Mouse (Mus musculus): Measurements from ENCODE around the gene Slc35c2. TPM values are rescaled to one million over a fixed set of nuclear protein-coding genes. Genes with fewer than 3 reads are reported as not detected.

The Slc35c2 gene
- polyA plus RNA-seq, 1 experiment from 2014 or later, result 60.8 TPM

DNA sequence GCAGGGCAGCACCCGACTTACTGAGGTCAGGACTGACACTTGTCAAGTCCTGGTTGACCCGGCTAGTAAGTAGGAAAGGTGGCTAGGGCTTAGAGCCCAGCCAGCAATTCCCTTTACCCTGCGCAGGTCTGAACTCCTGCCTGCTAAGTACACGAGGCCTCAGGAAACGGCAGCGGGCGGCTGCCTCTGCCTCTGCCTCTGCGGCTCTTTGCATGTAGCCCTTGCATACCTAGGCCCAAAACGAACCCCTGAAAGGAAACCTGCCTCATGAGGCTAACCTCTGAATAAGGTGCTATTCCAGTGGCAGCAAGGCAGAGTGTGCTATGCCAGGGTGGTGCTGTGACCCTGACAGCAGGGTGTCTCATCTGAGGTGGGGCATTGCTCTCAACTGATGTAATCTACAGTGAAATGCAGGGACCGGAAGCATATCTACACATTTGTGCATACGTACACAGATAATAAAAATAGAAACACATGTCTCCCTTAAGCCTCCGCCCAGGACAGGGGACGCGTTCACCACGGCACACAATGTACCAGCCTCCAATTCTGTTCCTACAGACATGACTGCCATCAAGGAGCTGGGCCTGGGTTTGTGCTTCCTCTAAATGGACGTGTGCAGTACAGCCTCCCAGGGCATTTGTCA lies 30.1 kb upstream of the Slc35c2 start:
- Histone ChIP-seq H3K27ac (replicated peaks; ENCODE audit: low read depth, low read length) (peak overlapping the region; percentile 96), H3K36me3 (ENCODE audit: control insufficient read depth, insufficient read depth, low read length) (peaks cover 19% of the 10 kb centered on the region), H3K9me3 (ENCODE audit: control insufficient read depth, low read length) (no peaks in the 10 kb centered on the region), H3K27me3 (ENCODE audit: control insufficient read depth, insufficient read depth, low read length) (no peaks in the 10 kb centered on the region), H3K4me2 (ENCODE audit: low read length) (peak overlapping the region; percentile 41), H3K4me1 (ENCODE audit: control insufficient read depth, insufficient read depth, low read length) (peaks cover 44% of the 10 kb centered on the region), H3K9ac (replicated peaks; ENCODE audit: low read length) (peak overlapping the region; percentile 45), H3K4me3 (replicated peaks; ENCODE audit: low read depth, low read length) (no peak overlapping the region)
- 36% methylated on average over 16 of the region's 16 CpGs for WGBS
- ATAC-seq (ENCODE audit: low FRiP score, low TSS enrichment) (no peak), DNase-seq (no peak)

GRCm38 (mm10) chr2:165316837-165317473 lies 29.3 kb upstream of the Slc35c2 start:
- peak; percentile 92 for DNase-seq
- Histone ChIP-seq H3K36me3 (ENCODE audit: control insufficient read depth, insufficient read depth, low read length) (peaks cover 26% of the 10 kb centered on the region), H3K9ac (replicated peaks; ENCODE audit: low read length) (peak overlapping the region; percentile 45), H3K27me3 (ENCODE audit: control insufficient read depth, insufficient read depth, low read length) (no peaks in the 10 kb centered on the region), H3K4me3 (replicated peaks; ENCODE audit: low read depth, low read length) (no peak overlapping the region), H3K27ac (replicated peaks; ENCODE audit: low read depth, low read length) (peak overlapping the region; percentile 96), H3K4me1 (ENCODE audit: control insufficient read depth, insufficient read depth, low read length) (peaks cover 43% of the 10 kb centered on the region), H3K4me2 (ENCODE audit: low read length) (peak overlapping the region; percentile 41), H3K9me3 (ENCODE audit: control insufficient read depth, low read length) (no peaks in the 10 kb centered on the region)
- ATAC-seq (ENCODE audit: low FRiP score, low TSS enrichment), result peak; percentile 88
- 1% methylated on average over 9 of the region's 9 CpGs for WGBS

GRCm38 (mm10) chr2:165316204-165316603 lies 28.5 kb upstream of the Slc35c2 start:
- H3K9me3 ChIP-seq (ENCODE audit: control insufficient read depth, low read length), result no peaks in the 10 kb centered on the region
- ATAC-seq (ENCODE audit: low FRiP score, low TSS enrichment) (no peak), DNase-seq (peak; percentile 46)
- H3K27ac ChIP-seq (replicated peaks; ENCODE audit: low read depth, low read length), result peak overlapping the region; percentile 96
- no peaks in the 10 kb centered on the region for H3K27me3 ChIP-seq (ENCODE audit: control insufficient read depth, insufficient read depth, low read length)
- H3K4me1 ChIP-seq (ENCODE audit: control insufficient read depth, insufficient read depth, low read length), result peaks cover 42% of the 10 kb centered on the region
- peak overlapping the region; percentile 41 for H3K4me2 ChIP-seq (ENCODE audit: low read length)
- H3K4me3 ChIP-seq (replicated peaks; ENCODE audit: low read depth, low read length), result no peak overlapping the region
- peaks cover 32% of the 10 kb centered on the region for H3K36me3 ChIP-seq (ENCODE audit: control insufficient read depth, insufficient read depth, low read length)
- 26% methylated on average over 10 of the region's 10 CpGs for WGBS
- peak overlapping the region; percentile 43 for H3K9ac ChIP-seq (replicated peaks; ENCODE audit: low read length)

GRCm38 (mm10) chr2:165314197-165314596 lies 26.5 kb upstream of the Slc35c2 start:
- H3K9ac ChIP-seq (replicated peaks; ENCODE audit: low read length), result no peak overlapping the region
- no peak overlapping the region for H3K4me2 ChIP-seq (ENCODE audit: low read length)
- H3K4me3 ChIP-seq (replicated peaks; ENCODE audit: low read depth, low read length), result no peak overlapping the region
- H3K27ac ChIP-seq (replicated peaks; ENCODE audit: low read depth, low read length), result no peak overlapping the region
- H3K27me3 ChIP-seq (ENCODE audit: control insufficient read depth, insufficient read depth, low read length), result no peaks in the 10 kb centered on the region
- H3K36me3 ChIP-seq (ENCODE audit: control insufficient read depth, insufficient read depth, low read length), result peaks cover 36% of the 10 kb centered on the region
- no peaks in the 10 kb centered on the region for H3K9me3 ChIP-seq (ENCODE audit: control insufficient read depth, low read length)
- peaks cover 56% of the 10 kb centered on the region for H3K4me1 ChIP-seq (ENCODE audit: control insufficient read depth, insufficient read depth, low read length)
- no peak for DNase-seq
- WGBS, result 67% methylated on average over 8 of the region's 8 CpGs
- ATAC-seq (ENCODE audit: low FRiP score, low TSS enrichment), result no peak

GRCm38 (mm10) chr2:165312381-165312780 lies 24.7 kb upstream of the Slc35c2 start:
- Histone ChIP-seq H3K9ac (replicated peaks; ENCODE audit: low read length) (no peak overlapping the region), H3K27me3 (ENCODE audit: control insufficient read depth, insufficient read depth, low read length) (no peaks in the 10 kb centered on the region), H3K9me3 (ENCODE audit: control insufficient read depth, low read length) (no peaks in the 10 kb centered on the region), H3K4me2 (ENCODE audit: low read length) (no peak overlapping the region), H3K36me3 (ENCODE audit: control insufficient read depth, insufficient read depth, low read length) (peaks cover 45% of the 10 kb centered on the region), H3K4me1 (ENCODE audit: control insufficient read depth, insufficient read depth, low read length) (peaks cover 43% of the 10 kb centered on the region), H3K4me3 (replicated peaks; ENCODE audit: low read depth, low read length) (no peak overlapping the region), H3K27ac (replicated peaks; ENCODE audit: low read depth, low read length) (0 out of 2 replicates have a peak overlapping the region, but pooled peaks have one; percentile 22)
- ATAC-seq (ENCODE audit: low FRiP score, low TSS enrichment) (no peak), DNase-seq (no peak)
- WGBS, result 65% methylated on average over 7 of the region's 7 CpGs

DNA sequence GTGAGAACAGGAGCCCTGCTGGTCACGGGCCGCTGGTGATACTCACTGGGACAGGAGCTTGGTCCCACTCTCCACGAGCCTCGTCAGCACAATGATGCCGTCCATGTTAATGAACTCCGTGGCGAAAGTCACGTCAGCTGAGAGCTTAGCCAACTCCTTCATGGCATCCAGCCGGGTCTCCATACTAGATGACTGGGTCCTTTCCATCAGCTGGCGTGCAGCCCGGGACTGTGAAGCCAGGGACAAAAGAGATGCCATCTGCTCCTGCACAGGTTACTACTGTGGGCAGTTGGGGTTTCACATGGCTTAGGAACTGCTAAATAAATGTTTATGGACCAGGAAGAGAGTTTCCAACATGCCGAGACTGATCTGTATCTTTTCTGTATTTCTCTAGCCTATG lies 23.9 kb upstream of the Slc35c2 start:
- Histone ChIP-seq H3K4me1 (ENCODE audit: control insufficient read depth, insufficient read depth, low read length) (peaks cover 35% of the 10 kb centered on the region), H3K27me3 (ENCODE audit: control insufficient read depth, insufficient read depth, low read length) (no peaks in the 10 kb centered on the region), H3K36me3 (ENCODE audit: control insufficient read depth, insufficient read depth, low read length) (peaks cover 53% of the 10 kb centered on the region), H3K4me2 (ENCODE audit: low read length) (no peak overlapping the region), H3K9me3 (ENCODE audit: control insufficient read depth, low read length) (no peaks in the 10 kb centered on the region), H3K9ac (replicated peaks; ENCODE audit: low read length) (no peak overlapping the region), H3K4me3 (replicated peaks; ENCODE audit: low read depth, low read length) (no peak overlapping the region), H3K27ac (replicated peaks; ENCODE audit: low read depth, low read length) (peak overlapping the region; percentile 50)
- peak; percentile 18; the same call in 1 of the 2 replicates for ATAC-seq (ENCODE audit: low FRiP score, low TSS enrichment)
- WGBS, result 44% methylated on average over 12 of the region's 12 CpGs
- DNase-seq, result peak; percentile 77

GRCm38 (mm10) chr2:165310818-165311425 lies 23.3 kb upstream of the Slc35c2 start:
- DNase-seq (peak; percentile 64), ATAC-seq (ENCODE audit: low FRiP score, low TSS enrichment) (0 out of 2 replicates have a peak, but pooled peaks have one; percentile 8)
- no peak overlapping the region for H3K4me3 ChIP-seq (replicated peaks; ENCODE audit: low read depth, low read length)
- WGBS, result 26% methylated on average over 13 of the region's 13 CpGs
- no peak overlapping the region; the same call in 1 of the 2 replicates for H3K9ac ChIP-seq (replicated peaks; ENCODE audit: low read length)
- peak overlapping the region; percentile 50 for H3K27ac ChIP-seq (replicated peaks; ENCODE audit: low read depth, low read length)
- H3K9me3 ChIP-seq (ENCODE audit: control insufficient read depth, low read length), result no peaks in the 10 kb centered on the region
- no peak overlapping the region for H3K4me2 ChIP-seq (ENCODE audit: low read length)
- H3K27me3 ChIP-seq (ENCODE audit: control insufficient read depth, insufficient read depth, low read length), result no peaks in the 10 kb centered on the region
- peaks cover 54% of the 10 kb centered on the region for H3K36me3 ChIP-seq (ENCODE audit: control insufficient read depth, insufficient read depth, low read length)
- H3K4me1 ChIP-seq (ENCODE audit: control insufficient read depth, insufficient read depth, low read length), result peaks cover 29% of the 10 kb centered on the region

- H3K27me3 ChIP-seq (ENCODE audit: control insufficient read depth, insufficient read depth, low read length), result no peaks in the 10 kb centered on the region
- peaks cover 61% of the 10 kb centered on the region for H3K36me3 ChIP-seq (ENCODE audit: control insufficient read depth, insufficient read depth, low read length)
- no peak overlapping the region for H3K4me2 ChIP-seq (ENCODE audit: low read length)
- H3K4me1 ChIP-seq (ENCODE audit: control insufficient read depth, insufficient read depth, low read length), result peaks cover 25% of the 10 kb centered on the region
- H3K27ac ChIP-seq (replicated peaks; ENCODE audit: low read depth, low read length), result no peak overlapping the region
- no peak overlapping the region for H3K4me3 ChIP-seq (replicated peaks; ENCODE audit: low read depth, low read length)
- no peaks in the 10 kb centered on the region for H3K9me3 ChIP-seq (ENCODE audit: control insufficient read depth, low read length)
- no peak overlapping the region for H3K9ac ChIP-seq (replicated peaks; ENCODE audit: low read length)
- DNase-seq (no peak), ATAC-seq (ENCODE audit: low FRiP score, low TSS enrichment) (no peak)
- WGBS, result 94% methylated on average over 6 of the region's 6 CpGs
Measured at GRCm38 (mm10) chr2:165307801-165308200, 20.1 kb upstream of the Slc35c2 start.

Data from midbrain, embryonic 14.5 days (tissue).